Mouse (Mus musculus): ENCODE measurements around the gene Rbm18.

Rbm18 gene

GRCm38 (mm10) chr2:36067132-36067531 lies 69.4 kb downstream of the Rbm18 start:
- DNase-seq = no peak

Measured in kidney, adult 8-10 months (tissue).